Comparison of ENCODE assay signal across 8 mouse cellular contexts in genomic region chr9:57644442-57644943, GRCm38 (mm10). TPM values are rescaled to one million over a fixed set of nuclear protein-coding genes. Genes with fewer than 3 reads are reported as not detected.
DNase-seq lines count a peak whose midpoint lies in the region; ATAC-seq and TF ChIP-seq lines count a peak whose summit lies in the region.

No protein-coding gene starts in this region.

- TF ChIP-seq RAD21 in CH12.LX (IDR thresholded peaks at IDR 0.05; ENCODE audit: low read depth, low read length) = no peak

- peak overlapping the region; percentile 99 for H3K4me3 ChIP-seq in heart, embryonic 10.5 days
- peak overlapping the region; percentile 86 to 95 (median 90) for H3K4me3 ChIP-seq in CH12.LX (replicated peaks in 1 of 3; ENCODE audit: low read depth in 2 of 3, low read length in 2 of 3, poor library complexity in 1 of 3)
- H3K4me3 ChIP-seq in embryonic facial prominence, embryonic 14.5 days (ENCODE audit: low read depth, low read length) = peak overlapping the region; percentile 84
- H3K4me3 ChIP-seq in limb, embryonic 13.5 days = peak overlapping the region; percentile 74

- H3K9ac ChIP-seq in CH12.LX (ENCODE audit: insufficient read depth, low read depth) = peak overlapping the region; percentile 92
- peak overlapping the region; percentile 96 for H3K9ac ChIP-seq in embryonic facial prominence, embryonic 14.5 days (ENCODE audit: low read depth, low read length)
- peak overlapping the region; percentile 93 for H3K9ac ChIP-seq in limb, embryonic 13.5 days

- H3K4me1 ChIP-seq in heart, embryonic 10.5 days = peaks cover 60% of the 10 kb centered on the region
- H3K4me1 ChIP-seq in CH12.LX (ENCODE audit: control insufficient read depth in 1 of 2, insufficient read depth in 2 of 2) = peaks cover 21 to 64% of the 10 kb centered on the region in 2 experiments
- H3K4me1 ChIP-seq in embryonic facial prominence, embryonic 14.5 days (ENCODE audit: control insufficient read depth, insufficient read depth, low read length) = peaks cover 33% of the 10 kb centered on the region
- peaks cover 50% of the 10 kb centered on the region for H3K4me1 ChIP-seq in limb, embryonic 13.5 days

- no peak for TF ChIP-seq POLR2A in CH12.LX (IDR thresholded peaks at IDR 0.05; ENCODE audit: low read depth, low read length)

- H3K79me2 ChIP-seq in CH12.LX (replicated peaks; ENCODE audit: control insufficient read depth, extremely low read depth, insufficient read depth, poor library complexity, severe bottlenecking) = peaks cover 51% of the 10 kb centered on the region

- no peak for DNase-seq in heart, embryonic 10.5 days (ENCODE audit: low spot score)
- no peak for DNase-seq in heart, adult 9 months (ENCODE audit: low spot score in 2 of 2)
- no peak for DNase-seq in CH12.LX (ENCODE audit: extremely low read depth)
- DNase-seq in embryonic facial prominence, embryonic 14.5 days (ENCODE audit: low spot score) = no peak
- peak; percentile 38 for DNase-seq in splenic B cell, adult 2 months (ENCODE audit: low read depth, low spot score)
- no peak for DNase-seq in layer of hippocampus, postnatal 25 days (ENCODE audit: extremely low spot score in 1 of 2, low spot score in 1 of 2)
- no peak for DNase-seq in gastrocnemius, postnatal 14 days

- peak overlapping the region; percentile 79 for H3K4me2 ChIP-seq in CH12.LX (ENCODE audit: insufficient read depth, low read depth, poor library complexity, severe bottlenecking)
- peak overlapping the region; percentile 83 for H3K4me2 ChIP-seq in embryonic facial prominence, embryonic 14.5 days (ENCODE audit: low read depth, low read length)
- peak overlapping the region; percentile 97 for H3K4me2 ChIP-seq in limb, embryonic 13.5 days (replicated peaks)

- TF ChIP-seq EP300 in CH12.LX (IDR thresholded peaks at IDR 0.05; ENCODE audit: low read length) = no peak

- in situ Hi-C loops in CH12.LX (cut with MboI; ENCODE audit: low pct_ligation_motif_present, low pct_unique_long_range_greater_than_20kb, low sequenced_read_pairs) = no loop called here

- H3K27ac ChIP-seq in heart, embryonic 10.5 days = peak overlapping the region; percentile 98
- peak overlapping the region; percentile 96 for H3K27ac ChIP-seq in CH12.LX (ENCODE audit: insufficient read depth, low read depth)
- H3K27ac ChIP-seq in embryonic facial prominence, embryonic 14.5 days (replicated peaks; ENCODE audit: low read depth, low read length) = peak overlapping the region; percentile 93; the same call in 1 of the 2 replicates
- peak overlapping the region; percentile 94; the same call in 1 of the 2 replicates for H3K27ac ChIP-seq in limb, embryonic 13.5 days

- dilution Hi-C loops in CH12.LX (cut with MboI; ENCODE audit: extremely low pct_ligation_motif_present, extremely low pct_unique_long_range_greater_than_20kb, low sequenced_read_pairs) = no loop called here

- WGBS in heart, embryonic 10.5 days = under 1% methylated on average over 18 of the region's 18 CpGs
- WGBS in embryonic facial prominence, embryonic 14.5 days = under 1% methylated on average over 18 of the region's 18 CpGs
- 0% methylated on average over 18 of the region's 18 CpGs for WGBS in limb, embryonic 13.5 days

- no peak for TF ChIP-seq CTCF in CH12.LX (conservative IDR thresholded peaks at IDR 0.05 in 1 of 2, IDR thresholded peaks at IDR 0.05 in 1 of 2; ENCODE audit: low read depth in 2 of 2, low read length in 2 of 2)

- H3K9me3 ChIP-seq in heart, embryonic 10.5 days = no peaks in the 10 kb centered on the region
- no peaks in the 10 kb centered on the region for H3K9me3 ChIP-seq in CH12.LX (replicated peaks; ENCODE audit: low read length)
- no peaks in the 10 kb centered on the region for H3K9me3 ChIP-seq in embryonic facial prominence, embryonic 14.5 days (ENCODE audit: control insufficient read depth, low read length)
- H3K9me3 ChIP-seq in limb, embryonic 13.5 days = no peaks in the 10 kb centered on the region

- intact Hi-C loops in gastrocnemius, postnatal 14 days (cut with DNase I; ENCODE audit: low total_unique reads) = loop anchor here (2.0 to 5.0 kb wide), 2 partner anchors 16 to 52 kb away; no protein-coding TSS in a partner anchor

- ATAC-seq in embryonic facial prominence, embryonic 14.5 days (ENCODE audit: low read depth) = no peak
- ATAC-seq in limb, embryonic 13.5 days (ENCODE audit: low FRiP score, low read depth) = no peak

- no peaks in the 10 kb centered on the region for H3K27me3 ChIP-seq in heart, embryonic 10.5 days (ENCODE audit: insufficient read depth, poor library complexity, severe bottlenecking)
- no peaks in the 10 kb centered on the region for H3K27me3 ChIP-seq in CH12.LX (replicated peaks)
- no peaks in the 10 kb centered on the region for H3K27me3 ChIP-seq in embryonic facial prominence, embryonic 14.5 days (replicated peaks; ENCODE audit: control insufficient read depth, insufficient read depth, low read length)
- no peaks in the 10 kb centered on the region for H3K27me3 ChIP-seq in limb, embryonic 13.5 days
- H3K27me3 ChIP-seq in splenic B cell, adult 2 months (ENCODE audit: control insufficient read depth, insufficient read depth, low read length, poor library complexity, severe bottlenecking) = no peaks in the 10 kb centered on the region

- H3K36me3 ChIP-seq in heart, embryonic 10.5 days = peaks cover 10% of the 10 kb centered on the region; the same call in 1 of the 2 replicates
- peaks cover 3 to 16% of the 10 kb centered on the region in 2 experiments for H3K36me3 ChIP-seq in CH12.LX (replicated peaks in 1 of 2; ENCODE audit: control insufficient read depth in 1 of 2, insufficient read depth in 1 of 2, low read length in 1 of 2)
- H3K36me3 ChIP-seq in embryonic facial prominence, embryonic 14.5 days (ENCODE audit: control insufficient read depth, insufficient read depth, low read length) = 0 out of 2 replicates have a peak, but pooled peaks cover 7% of the 10 kb centered on the region
- H3K36me3 ChIP-seq in limb, embryonic 13.5 days = peaks cover 15% of the 10 kb centered on the region
- H3K36me3 ChIP-seq in splenic B cell, adult 2 months (ENCODE audit: control insufficient read depth, insufficient read depth, low read length, poor library complexity, severe bottlenecking) = peaks cover 3% of the 10 kb centered on the region; the same call in 1 of the 2 replicates

TF ChIP-seq in CH12.LX, 34 proteins besides CTCF, POLR2A, EP300 and RAD21 (continues in another document):
- TF ChIP-seq NELFE (IDR thresholded peaks at IDR 0.05; ENCODE audit: low read depth, low read length) = no peak
- TF ChIP-seq ZC3H11A (IDR thresholded peaks at IDR 0.05; ENCODE audit: low read depth, low read length) = no peak
- 0 out of 2 replicates have a peak, but pooled peaks have one; percentile 18 for TF ChIP-seq BHLHE40 (IDR thresholded peaks at IDR 0.05; ENCODE audit: low read depth, low read length)
- no peak for TF ChIP-seq UBTF (IDR thresholded peaks at IDR 0.05; ENCODE audit: low read depth, low read length)

RNA-seq across cellular contexts. Expression of gene Csk, which starts 8.9 kb away (rescaled TPM):
- 17.2 and 26.0 TPM in 2 replicates for polyA plus RNA-seq in heart, embryonic 10.5 days (2016; fragmentation: Nextera tagmentation; extraction: Ambion mirVana)
- total RNA-seq in CH12.LX (2012; rRNA removed) (111 and 122 TPM in 2 replicates), CH12.LX (2014; rRNA removed) (111 and 125 TPM in 2 replicates)
- polyA plus RNA-seq in CH12.LX (2012; ENCODE audit: insufficient read length, low read depth) = 139 and 153 TPM in 2 replicates
- polyA plus RNA-seq in embryonic facial prominence, embryonic 14.5 days (2014; fragmentation: Nextera tagmentation; extraction: Ambion mirVana) = 25.7 and 26.6 TPM in 2 replicates
- polyA plus RNA-seq in limb, embryonic 13.5 days (2015; fragmentation: Nextera tagmentation; extraction: Ambion mirVana) = 32.6 and 32.7 TPM in 2 replicates
- total RNA-seq in layer of hippocampus, postnatal 25 days (2021) = 10 to 100 TPM; 37.5 to 37.9 TPM
- total RNA-seq in gastrocnemius, postnatal 14 days (2021) = 10 to 100 TPM; 14.5 to 19.3 TPM

RNA-seq across cellular contexts. Expression of gene Lman1l, which starts 23.9 kb away (rescaled TPM):
- not detected in 2 replicates for polyA plus RNA-seq in heart, embryonic 10.5 days (2016; fragmentation: Nextera tagmentation; extraction: Ambion mirVana)
- total RNA-seq in CH12.LX (2012; rRNA removed) (0.08 TPM in 1 of 2 replicates, not detected in the other), CH12.LX (2014; rRNA removed) (not detected in 2 replicates)
- polyA plus RNA-seq in CH12.LX (2012; ENCODE audit: insufficient read length, low read depth) = 0.19 and 0.29 TPM in 2 replicates
- not detected in 2 replicates for polyA plus RNA-seq in embryonic facial prominence, embryonic 14.5 days (2014; fragmentation: Nextera tagmentation; extraction: Ambion mirVana)
- not detected in 2 replicates for polyA plus RNA-seq in limb, embryonic 13.5 days (2015; fragmentation: Nextera tagmentation; extraction: Ambion mirVana)
- total RNA-seq in layer of hippocampus, postnatal 25 days (2021) = not detected
- total RNA-seq in gastrocnemius, postnatal 14 days (2021) = not detected

RNA-seq across cellular contexts. Expression of gene Cplx3, which starts 38.4 kb away (rescaled TPM):
- polyA plus RNA-seq in heart, embryonic 10.5 days (2016; fragmentation: Nextera tagmentation; extraction: Ambion mirVana) = 0.15 TPM in 1 of 2 replicates, not detected in the other
- total RNA-seq in CH12.LX (2012; rRNA removed) (not detected in 2 replicates), CH12.LX (2014; rRNA removed) (not detected in 2 replicates)
- polyA plus RNA-seq in CH12.LX (2012; ENCODE audit: insufficient read length, low read depth) = 0.09 TPM in 1 of 2 replicates, not detected in the other
- not detected in 2 replicates for polyA plus RNA-seq in embryonic facial prominence, embryonic 14.5 days (2014; fragmentation: Nextera tagmentation; extraction: Ambion mirVana)
- not detected in 2 replicates for polyA plus RNA-seq in limb, embryonic 13.5 days (2015; fragmentation: Nextera tagmentation; extraction: Ambion mirVana)
- 1 to 10 TPM; 2.7 to 3.0 TPM for total RNA-seq in layer of hippocampus, postnatal 25 days (2021)
- total RNA-seq in gastrocnemius, postnatal 14 days (2021) = not detected

RNA-seq across cellular contexts. Expression of gene Cyp1a2, which starts 39.0 kb away (rescaled TPM):
- polyA plus RNA-seq in heart, embryonic 10.5 days (2016; fragmentation: Nextera tagmentation; extraction: Ambion mirVana) = not detected in 2 replicates
- total RNA-seq in CH12.LX (2012; rRNA removed) (not detected in 2 replicates), CH12.LX (2014; rRNA removed) (not detected in 2 replicates)
- not detected in 2 replicates for polyA plus RNA-seq in CH12.LX (2012; ENCODE audit: insufficient read length, low read depth)
- polyA plus RNA-seq in embryonic facial prominence, embryonic 14.5 days (2014; fragmentation: Nextera tagmentation; extraction: Ambion mirVana) = not detected in 2 replicates
- polyA plus RNA-seq in limb, embryonic 13.5 days (2015; fragmentation: Nextera tagmentation; extraction: Ambion mirVana) = not detected in 2 replicates
- total RNA-seq in layer of hippocampus, postnatal 25 days (2021) = not detected
- total RNA-seq in gastrocnemius, postnatal 14 days (2021) = not detected

RNA-seq across cellular contexts. Expression of gene Cyp1a1, which starts 43.2 kb away (rescaled TPM):
- polyA plus RNA-seq in heart, embryonic 10.5 days (2016; fragmentation: Nextera tagmentation; extraction: Ambion mirVana) = 0.05 TPM in 1 of 2 replicates, not detected in the other
- total RNA-seq in CH12.LX (2012; rRNA removed) (0.08 and 0.13 TPM in 2 replicates), CH12.LX (2014; rRNA removed) (0.11 and 0.19 TPM in 2 replicates)
- not detected in 2 replicates for polyA plus RNA-seq in CH12.LX (2012; ENCODE audit: insufficient read length, low read depth)
- polyA plus RNA-seq in embryonic facial prominence, embryonic 14.5 days (2014; fragmentation: Nextera tagmentation; extraction: Ambion mirVana) = 0.08 TPM in 1 of 2 replicates, not detected in the other
- not detected in 2 replicates for polyA plus RNA-seq in limb, embryonic 13.5 days (2015; fragmentation: Nextera tagmentation; extraction: Ambion mirVana)
- total RNA-seq in layer of hippocampus, postnatal 25 days (2021) = under 1 TPM; 0.12 to 0.14 TPM
- under 1 TPM; 0.16 to 0.37 TPM for total RNA-seq in gastrocnemius, postnatal 14 days (2021)
